Mouse (Mus musculus): Measurements from ENCODE around the gene Ugp2.

- TF ChIP-seq USF2 (conservative IDR thresholded peaks at IDR 0.05; ENCODE audit: low read depth, low read length): no peak
- TF ChIP-seq RCOR1 (conservative IDR thresholded peaks at IDR 0.05; ENCODE audit: low read depth, low read length): no peak
- no peak for TF ChIP-seq PAX5 (IDR thresholded peaks at IDR 0.05; ENCODE audit: low read length)
- no peak for TF ChIP-seq ELF1 (IDR thresholded peaks at IDR 0.05; ENCODE audit: low read depth, low read length)
- no peak for TF ChIP-seq ZC3H11A (IDR thresholded peaks at IDR 0.05; ENCODE audit: low read depth, low read length)
- no peak for TF ChIP-seq POLR2A (IDR thresholded peaks at IDR 0.05; ENCODE audit: low read depth, low read length)
- no peak for TF ChIP-seq CTCF (conservative IDR thresholded peaks at IDR 0.05 in 1 of 2, IDR thresholded peaks at IDR 0.05 in 1 of 2; ENCODE audit: low read depth in 2 of 2, low read length in 2 of 2)
- no peak for TF ChIP-seq TCF12 (IDR thresholded peaks at IDR 0.05; ENCODE audit: low read depth, low read length)
These were observed 28.2 kb upstream of the Ugp2 start for GRCm38 (mm10) chr11:21399186-21399681.

Data from CH12.LX (cell line).